Mouse (Mus musculus) liver, embryonic 11.5 days (tissue): Measurements from ENCODE around the gene Proz. TPM values are rescaled to one million over a fixed set of nuclear protein-coding genes. Genes with fewer than 3 reads are reported as not detected.

Experiments used
- ATAC-seq: fragments of 200-750 bp; cut with Nextera tagmentation; replicated peaks from 2 replicates; pipeline ENCODE4 v1.8.0; 2017; ENCODE audit warnings: moderate number of reproducible peaks, mild to moderate bottlenecking, moderate TSS enrichment, moderate library complexity; ENCODE audit not compliant: low FRiP score
- DNase-seq: peaks from one replicate; pipeline ENCODE4 v3.0.0-alpha.2; 2017; ENCODE audit warnings: low spot score
- H3K27ac ChIP-seq: fragments of 300-500 bp; sonication (generic); 2 replicates; pipeline ENCODE4 v1.5.1; 2014; ENCODE audit warnings: mild to moderate bottlenecking, low read depth, low read length, control low read depth
- H3K27me3 ChIP-seq: fragments of 300-500 bp; sonication (generic); replicated peaks from 2 replicates; pipeline ENCODE4 v1.6.1; 2014; ENCODE audit warnings: low read length, mixed read lengths; ENCODE audit not compliant: control insufficient read depth, insufficient read depth
- H3K36me3 ChIP-seq: fragments of 300-500 bp; sonication (generic); 2 replicates; pipeline ENCODE4 v1.6.1; 2014; ENCODE audit warnings: mild to moderate bottlenecking, low read length, moderate library complexity, mixed read lengths; ENCODE audit not compliant: control insufficient read depth, insufficient read depth
- H3K4me1 ChIP-seq: fragments of 300-500 bp; sonication (generic); replicated peaks from 2 replicates; pipeline ENCODE4 v1.6.1; 2014; ENCODE audit warnings: low read length, mixed read lengths; ENCODE audit not compliant: control insufficient read depth, insufficient read depth
- H3K4me2 ChIP-seq: fragments of 300-500 bp; sonication (generic); 2 replicates; pipeline ENCODE4 v1.6.1; 2014; ENCODE audit warnings: mild to moderate bottlenecking, control low read depth, moderate library complexity
- H3K4me3 ChIP-seq: fragments of 300-500 bp; sonication (generic); 2 replicates; pipeline ENCODE4 v1.5.1; 2014; ENCODE audit warnings: low read depth, low read length, control low read depth
- H3K9ac ChIP-seq: fragments of 300-500 bp; sonication (generic); 2 replicates; pipeline ENCODE4 v1.6.1; 2014; ENCODE audit warnings: low read depth, low read length, control low read depth
- H3K9me3 ChIP-seq: fragments of 300-500 bp; sonication (generic); 2 replicates; pipeline ENCODE4 v1.6.1; 2016; ENCODE audit warnings: low read length, inconsistent platforms, mixed read lengths; ENCODE audit not compliant: control insufficient read depth
- WGBS: fragments of 180-500 bp; shearing (Covaris S2); extraction: QIAGEN DNeasy Blood & Tissue Kit; methylation state at CpG from one replicate; pipeline ENCODE4 v1.1.7; 2014; 5-methylcytosine and 5-hydroxymethylcytosine counted together
- polyA plus RNA-seq: library from polyadenylated mRNA; unstranded; fragments of >200 nt; fragmentation: Nextera tagmentation; extraction: Ambion mirVana; gene quantifications from 2 replicates; pipeline ENCODE4 v1.2.1, GENCODE M21; 2014

Gene Proz
- polyA plus RNA-seq, 1 experiment from 2014 or later: 13.5 TPM

DNA sequence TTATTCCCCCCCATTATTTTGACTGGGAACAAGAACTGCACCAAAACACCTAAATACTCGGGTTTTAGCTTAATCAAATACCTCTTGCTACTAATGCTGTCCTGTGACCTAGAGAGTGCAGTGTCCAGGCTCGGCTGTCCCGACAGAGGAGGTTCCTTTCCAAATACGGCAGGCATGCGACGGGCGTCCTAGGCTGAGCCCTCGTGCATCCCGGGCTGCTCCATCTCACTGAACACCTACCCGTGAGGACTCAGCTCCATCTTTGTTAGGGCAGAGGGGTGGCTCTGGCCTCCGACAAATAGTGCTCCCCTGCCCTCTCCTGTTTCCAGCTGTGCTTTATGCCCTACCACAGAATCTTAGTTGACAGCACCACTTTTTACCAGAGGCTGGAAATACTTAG is 51.2 kb downstream of the Proz start:
- Histone ChIP-seq H3K9me3 (no peaks in the 10 kb centered on the region), H3K27ac (no peak overlapping the region), H3K4me1 (peaks cover 28% of the 10 kb centered on the region), H3K36me3 (peaks cover 13% of the 10 kb centered on the region; the same call in 1 of the 2 replicates), H3K9ac (no peak overlapping the region), H3K4me2 (no peak overlapping the region), H3K4me3 (no peak overlapping the region), H3K27me3 (no peaks in the 10 kb centered on the region)
- DNase-seq: no peak
- 91% methylated on average over 11 of the region's 11 CpGs for WGBS
- ATAC-seq: no peak

DNA sequence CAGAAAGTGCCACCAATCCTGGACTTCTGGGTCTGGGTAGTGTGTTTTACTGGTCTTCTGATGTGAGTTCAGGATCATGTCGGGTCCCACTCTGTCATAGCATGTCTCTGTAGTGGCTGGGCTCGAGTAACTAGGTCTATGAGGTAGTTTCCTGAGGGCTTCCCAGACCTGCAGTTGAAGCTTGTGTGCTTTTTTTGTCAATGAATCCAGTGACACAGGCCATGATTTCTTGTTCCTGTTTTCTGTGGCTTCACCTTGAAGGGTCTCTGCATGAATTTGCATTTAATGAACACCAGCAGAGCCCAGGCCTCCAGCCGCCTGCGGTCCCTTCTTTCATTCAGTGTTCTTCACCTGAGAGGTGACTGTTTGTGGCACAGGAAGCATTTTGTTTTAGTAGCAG is 52.5 kb downstream of the Proz start:
- Histone ChIP-seq H3K4me2 (no peak overlapping the region), H3K9ac (no peak overlapping the region), H3K27ac (no peak overlapping the region), H3K4me3 (no peak overlapping the region), H3K36me3 (peaks cover 8% of the 10 kb centered on the region; the same call in 1 of the 2 replicates), H3K9me3 (no peaks in the 10 kb centered on the region), H3K27me3 (no peaks in the 10 kb centered on the region), H3K4me1 (peaks cover 18% of the 10 kb centered on the region)
- ATAC-seq: no peak
- DNase-seq: no peak
- WGBS: 79% methylated on average over 4 of the region's 4 CpGs

DNA sequence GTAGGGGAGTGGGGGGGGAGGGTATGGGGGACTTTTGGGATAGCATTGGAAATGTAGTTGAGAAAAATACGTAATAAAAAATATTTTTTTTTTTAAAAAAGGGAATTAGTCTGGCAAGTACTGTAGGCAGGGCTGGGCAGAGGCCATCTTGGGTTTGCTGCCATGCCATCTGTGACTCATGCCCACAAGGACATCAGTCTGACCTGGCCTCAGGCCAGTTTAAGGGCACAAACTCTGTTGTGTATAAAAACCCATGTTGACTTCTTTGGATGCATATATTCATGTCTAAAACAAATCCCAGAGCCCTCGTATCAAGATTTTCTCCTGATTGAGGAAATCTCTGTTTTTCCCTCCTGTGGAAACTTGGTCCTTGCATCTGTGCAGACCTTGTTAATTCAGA is 56.4 kb downstream of the Proz start:
- Histone ChIP-seq H3K27ac (no peak overlapping the region), H3K4me2 (no peak overlapping the region), H3K4me1 (peaks cover 14% of the 10 kb centered on the region), H3K9me3 (no peaks in the 10 kb centered on the region), H3K27me3 (no peaks in the 10 kb centered on the region), H3K36me3 (peaks cover 21% of the 10 kb centered on the region; the same call in 1 of the 2 replicates), H3K9ac (no peak overlapping the region), H3K4me3 (no peak overlapping the region)
- no peak for DNase-seq
- 96% methylated on average over 2 of the region's 2 CpGs for WGBS
- ATAC-seq: no peak

DNA sequence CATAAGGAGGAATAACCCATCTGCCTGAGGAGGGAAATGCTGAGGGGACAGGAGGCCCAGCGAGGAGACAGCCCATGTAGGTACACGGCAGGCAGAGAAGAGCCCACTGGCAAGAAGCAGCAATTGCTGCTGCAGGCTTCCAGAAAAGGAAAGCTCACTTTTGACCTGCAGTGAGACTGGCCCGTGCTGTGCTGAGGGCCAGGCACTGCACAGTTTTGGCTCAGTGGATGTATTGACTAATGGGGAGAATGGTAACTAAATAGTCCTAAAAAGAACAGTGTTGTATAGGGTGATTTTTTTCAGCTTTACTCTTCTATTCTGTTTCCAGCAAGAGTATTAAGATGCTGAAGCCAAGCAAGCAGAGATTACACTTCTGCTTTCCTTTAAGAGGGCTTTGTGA is 57.8 kb downstream of the Proz start:
- Histone ChIP-seq H3K27me3 (no peaks in the 10 kb centered on the region), H3K9ac (no peak overlapping the region), H3K4me2 (no peak overlapping the region), H3K4me3 (no peak overlapping the region), H3K9me3 (no peaks in the 10 kb centered on the region), H3K4me1 (peaks cover 27% of the 10 kb centered on the region), H3K36me3 (peaks cover 21% of the 10 kb centered on the region), H3K27ac (no peak overlapping the region)
- ATAC-seq (no peak), DNase-seq (no peak)
- WGBS: 88% methylated on average over 3 of the region's 3 CpGs

DNA sequence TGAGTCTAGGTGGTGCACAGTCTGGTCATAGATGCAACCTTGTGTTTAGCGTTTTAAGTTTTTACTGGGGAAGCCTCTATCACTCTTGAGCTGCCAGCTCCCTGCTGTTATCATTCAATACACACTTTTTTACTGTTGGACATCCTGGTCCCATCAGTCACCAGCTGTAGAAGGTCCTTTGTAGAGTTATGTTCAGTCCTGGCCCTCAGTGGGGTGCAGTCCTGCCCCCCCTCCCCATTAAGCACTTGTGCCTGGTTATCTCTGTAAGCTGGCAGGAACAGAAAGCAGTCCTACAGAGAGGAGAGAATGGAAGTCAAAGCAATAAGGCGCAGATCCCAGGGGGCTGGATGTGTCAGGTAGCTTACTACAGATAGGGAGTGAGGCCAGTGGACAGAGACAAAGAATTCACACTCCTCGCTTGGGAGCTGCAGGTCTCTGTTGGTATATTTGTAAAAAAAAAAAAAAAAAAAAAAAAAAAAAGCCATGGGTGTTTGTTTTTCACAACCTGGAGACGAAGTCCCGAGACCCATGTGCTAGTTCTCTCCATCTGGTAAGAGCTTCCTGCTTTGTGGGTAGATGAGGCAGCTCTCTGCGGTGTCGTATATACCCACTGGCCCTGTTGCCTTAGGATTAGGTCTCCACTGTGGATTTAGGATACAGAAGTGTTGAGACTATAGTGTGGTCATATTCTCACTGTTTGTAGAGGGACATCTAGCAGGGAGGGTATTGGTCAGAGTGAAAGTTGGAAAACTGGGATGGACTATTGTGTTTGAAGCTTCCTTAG is 60.4 kb downstream of the Proz start:
- peak overlapping the region; percentile 79 for H3K27ac ChIP-seq
- peak; percentile 87 for ATAC-seq
- no peak overlapping the region for H3K4me3 ChIP-seq
- no peaks in the 10 kb centered on the region for H3K9me3 ChIP-seq
- peaks cover 35% of the 10 kb centered on the region for H3K36me3 ChIP-seq
- H3K27me3 ChIP-seq: no peaks in the 10 kb centered on the region
- peak overlapping the region; percentile 41 for H3K4me2 ChIP-seq
- DNase-seq: peak; percentile 40
- H3K4me1 ChIP-seq: peaks cover 31% of the 10 kb centered on the region
- no peak overlapping the region for H3K9ac ChIP-seq
- 61% methylated on average over 7 of the region's 7 CpGs for WGBS

DNA sequence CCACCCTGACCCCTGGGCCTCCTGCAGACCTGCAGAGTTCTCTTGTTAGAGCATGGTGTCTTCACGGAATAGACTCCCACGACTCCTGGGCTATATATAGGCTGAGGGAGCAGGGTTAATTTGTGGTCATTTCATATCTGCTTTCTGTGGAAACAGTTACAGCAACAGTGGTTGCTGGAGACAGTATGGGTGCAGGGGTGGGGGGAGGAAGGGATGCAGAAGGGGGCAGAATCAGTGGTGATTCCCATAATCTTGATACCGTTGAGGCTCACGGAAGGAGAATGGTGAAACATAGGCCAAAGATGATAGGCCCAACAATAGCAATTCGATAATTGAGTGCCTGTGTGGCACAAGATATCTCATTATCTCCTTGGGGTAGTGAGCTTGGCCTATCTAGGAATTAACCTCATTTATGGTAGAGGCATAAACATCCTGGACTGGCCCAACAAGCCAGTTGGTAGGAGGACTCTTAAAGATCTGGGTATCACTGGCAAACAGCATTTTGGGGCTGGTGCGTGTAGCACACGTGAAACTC is 62.2 kb downstream of the Proz start:
- peaks cover 31% of the 10 kb centered on the region for H3K4me1 ChIP-seq
- peak overlapping the region; percentile 79; the same call in 1 of the 2 replicates for H3K27ac ChIP-seq
- H3K9me3 ChIP-seq: no peaks in the 10 kb centered on the region
- peak overlapping the region; percentile 12; the same call in 1 of the 2 replicates for H3K9ac ChIP-seq
- H3K4me2 ChIP-seq: peak overlapping the region; percentile 39
- no peaks in the 10 kb centered on the region for H3K27me3 ChIP-seq
- WGBS: 54% methylated on average over 7 of the region's 7 CpGs
- ATAC-seq (peak; percentile 66), DNase-seq (no peak)
- H3K4me3 ChIP-seq: no peak overlapping the region
- peaks cover 49% of the 10 kb centered on the region for H3K36me3 ChIP-seq

DNA sequence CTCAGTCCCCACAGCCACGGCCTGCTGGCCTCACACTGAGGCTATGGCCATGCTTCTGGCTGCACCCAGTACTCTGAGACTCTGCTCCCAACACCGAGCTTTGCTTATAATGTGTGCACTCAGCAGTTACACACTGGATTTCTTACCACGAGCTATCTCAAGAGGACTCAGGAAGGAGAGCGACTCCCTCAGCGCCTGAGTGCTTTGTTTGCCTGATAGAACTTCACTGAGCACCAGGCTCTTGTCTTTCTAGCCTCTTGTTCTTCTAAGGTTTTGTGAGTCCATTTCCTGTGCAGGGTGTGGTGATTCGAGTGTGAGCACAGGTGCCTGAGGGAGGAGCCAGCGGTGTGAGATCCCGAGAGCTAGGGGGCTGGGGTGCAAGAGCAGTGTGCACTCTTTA is 64.2 kb downstream of the Proz start:
- no peak for DNase-seq
- Histone ChIP-seq H3K36me3 (peaks cover 48% of the 10 kb centered on the region), H3K27ac (no peak overlapping the region), H3K27me3 (no peaks in the 10 kb centered on the region), H3K4me3 (no peak overlapping the region), H3K9ac (no peak overlapping the region), H3K4me2 (no peak overlapping the region), H3K4me1 (peaks cover 28% of the 10 kb centered on the region), H3K9me3 (no peaks in the 10 kb centered on the region)
- WGBS: 91% methylated on average over 8 of the region's 8 CpGs
- no peak for ATAC-seq
